Mouse (Mus musculus) gastrocnemius, postnatal 14 days (tissue): ENCODE measurements around the gene Mrps35. TPM values are rescaled to one million over a fixed set of nuclear protein-coding genes. Genes with fewer than 3 reads are reported as not detected.

Experiments
- DNase-seq: peaks from one replicate; pipeline ENCODE4 v3.0.0; 2021; ENCODE audit warnings: mixed read lengths
- intact Hi-C: fragments of 180-260 bp; cut with DNase I; formaldehyde crosslinking; loops from one replicate; pipeline ENCODE4 v1.15.1; 2025; ENCODE audit warnings: low total_unique reads
- total RNA-seq, 2 experiments: library from RNA; stranded (reverse); gene quantifications; 2 replicates each; pipeline ENCODE4 v1.2.3; 2021

Gene Mrps35
- total RNA-seq, 2 experiments from 2014 or later, result 50.4 to 56.3 TPM

GRCm38 (mm10) chr6:147076878-147077277, 34.3 kb downstream of the Mrps35 start:
- no peak for DNase-seq

DNA sequence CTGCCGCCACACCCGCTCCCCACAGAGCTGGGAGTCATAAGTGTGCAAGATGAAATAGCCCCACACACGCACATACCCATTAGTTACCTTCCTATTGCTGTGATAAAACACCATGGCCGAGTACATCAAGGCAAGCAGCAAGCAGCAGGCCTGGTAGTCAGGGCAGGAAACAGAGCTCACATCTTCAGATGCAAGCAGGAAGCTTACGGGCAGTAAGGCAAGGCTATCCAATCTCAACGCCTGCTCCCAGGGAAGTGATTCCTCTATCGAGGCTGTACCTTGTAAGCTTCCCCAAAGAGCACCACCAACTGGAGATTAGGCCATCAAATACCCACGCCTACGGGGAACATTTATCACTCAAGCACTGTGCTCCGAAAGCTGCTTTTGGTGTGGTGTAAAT, 37.4 kb downstream of the Mrps35 start:
- intact Hi-C loops, result no loop called here
- DNase-seq, result no peak

More at GRCm38 (mm10) chr6:147076878-147077277, 34.3 kb downstream of the Mrps35 start:
- intact Hi-C loops, result no loop called here

GRCm38 (mm10) chr6:147085398-147086040, 43.0 kb downstream of the Mrps35 start:
- intact Hi-C loops, result no loop called here
- no peak for DNase-seq

- peak; percentile 34 for DNase-seq
- intact Hi-C loops, result no loop called here
Measured at GRCm38 (mm10) chr6:147086594-147087225, 44.1 kb downstream of the Mrps35 start, which contains the start of gene Mansc4. Mansc4 (minus strand) TSS chr6:147087032.

GRCm38 (mm10) chr6:147087736-147088135, 45.2 kb downstream of the Mrps35 start:
- DNase-seq, result no peak

GRCm38 (mm10) chr6:147088517-147088916, 46.0 kb downstream of the Mrps35 start:
- DNase-seq, result no peak

More at GRCm38 (mm10) chr6:147087736-147088135, 45.2 kb downstream of the Mrps35 start:
- intact Hi-C loops, result no loop called here

DNA sequence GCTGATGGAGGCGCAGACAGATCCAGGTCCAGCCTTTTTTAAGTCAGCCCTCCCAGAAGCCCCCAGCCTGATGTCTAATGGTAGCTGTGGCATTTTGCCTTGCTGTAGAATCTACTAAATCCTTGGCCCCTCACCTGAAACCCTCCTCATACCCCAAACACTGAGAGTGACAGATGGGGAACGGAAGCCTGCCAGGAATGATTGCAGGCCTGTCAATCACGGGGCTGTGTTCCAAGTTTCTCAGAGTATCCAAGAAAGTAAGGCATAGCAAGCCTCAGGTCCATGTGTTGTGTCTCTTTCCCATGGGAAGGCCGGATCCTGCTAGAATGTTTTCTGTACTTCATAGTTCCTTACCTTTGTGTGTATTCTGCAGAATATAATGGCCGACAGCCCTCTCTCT, 47.6 kb downstream of the Mrps35 start:
- intact Hi-C loops, result no loop called here

More at GRCm38 (mm10) chr6:147088517-147088916, 46.0 kb downstream of the Mrps35 start:
- intact Hi-C loops, result no loop called here

GRCm38 (mm10) chr6:147091136-147092120, 48.9 kb downstream of the Mrps35 start, which contains the start of gene Klhl42:
Klhl42 (plus strand) TSS chr6:147091379.
- peak; percentile 78 for DNase-seq
- intact Hi-C loops, result no loop called here

More for the DNA sequence above, 47.6 kb downstream of the Mrps35 start:
- no peak for DNase-seq

DNA sequence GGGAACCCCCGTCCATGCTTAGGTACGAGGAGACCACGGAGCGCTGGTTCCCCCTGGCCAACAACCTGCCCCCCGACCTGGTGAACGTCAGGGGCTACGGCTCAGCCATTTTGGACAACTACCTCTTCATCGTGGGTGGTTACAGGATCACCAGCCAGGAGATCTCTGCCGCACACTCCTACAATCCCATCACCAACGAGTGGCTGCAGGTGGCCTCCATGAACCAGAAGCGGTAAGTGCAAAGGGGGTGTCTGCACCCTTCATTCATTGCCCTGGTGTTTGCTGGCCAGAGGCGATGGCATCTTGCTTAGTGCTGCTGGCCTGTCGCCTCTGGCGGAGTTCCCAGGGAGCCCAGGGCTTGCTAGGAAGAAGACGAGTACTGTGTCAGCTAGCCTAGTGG, 49.6 kb downstream of the Mrps35 start:
- peak; percentile 72 for DNase-seq
- intact Hi-C loops, result no loop called here

DNA sequence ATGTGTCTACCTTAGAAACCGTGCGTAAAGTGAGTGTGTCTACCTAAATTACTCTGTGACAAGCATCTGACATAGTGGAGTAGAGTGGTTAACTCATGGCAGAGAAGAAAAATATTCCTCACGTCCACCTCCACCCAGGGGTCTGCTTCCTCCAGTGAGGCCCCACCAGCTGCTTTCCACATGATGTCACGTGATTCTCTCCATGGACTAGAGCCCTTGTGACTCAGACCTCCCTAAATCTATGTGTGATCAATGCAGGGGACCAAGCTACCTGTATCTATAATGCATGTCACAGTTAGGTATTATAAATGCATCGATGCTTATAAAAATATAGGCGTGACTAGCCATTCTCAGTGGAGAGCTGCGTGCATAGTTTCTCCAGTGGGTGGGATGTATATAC, 52.2 kb downstream of the Mrps35 start:
- DNase-seq, result no peak
- intact Hi-C loops, result no loop called here

DNA sequence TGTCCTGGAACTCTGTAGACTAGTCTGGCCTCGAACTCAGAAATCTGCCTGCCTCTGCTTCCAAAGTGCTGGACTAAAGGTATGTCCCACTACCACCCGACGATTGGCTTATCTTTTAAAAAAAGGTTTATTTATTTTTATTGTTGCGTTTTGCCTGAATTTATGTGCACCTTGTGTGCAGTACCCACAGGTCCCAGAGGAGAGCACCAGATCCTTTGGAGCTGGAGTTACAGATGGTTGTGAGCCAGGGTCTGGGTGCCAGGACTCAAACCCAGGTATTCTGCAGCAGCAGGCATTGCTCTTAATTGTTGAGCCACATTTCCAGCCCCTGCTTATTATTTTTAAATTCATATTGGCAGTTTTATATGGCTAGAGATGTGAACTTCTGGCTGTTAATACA, 53.5 kb downstream of the Mrps35 start:
- DNase-seq, result no peak
- intact Hi-C loops, result no loop called here

GRCm38 (mm10) chr6:147096934-147097333, 54.4 kb downstream of the Mrps35 start:
- intact Hi-C loops, result no loop called here

GRCm38 (mm10) chr6:147097346-147097929, 54.9 kb downstream of the Mrps35 start:
- no peak for DNase-seq
- intact Hi-C loops, result no loop called here

More at GRCm38 (mm10) chr6:147096934-147097333, 54.4 kb downstream of the Mrps35 start:
- DNase-seq, result no peak

DNA sequence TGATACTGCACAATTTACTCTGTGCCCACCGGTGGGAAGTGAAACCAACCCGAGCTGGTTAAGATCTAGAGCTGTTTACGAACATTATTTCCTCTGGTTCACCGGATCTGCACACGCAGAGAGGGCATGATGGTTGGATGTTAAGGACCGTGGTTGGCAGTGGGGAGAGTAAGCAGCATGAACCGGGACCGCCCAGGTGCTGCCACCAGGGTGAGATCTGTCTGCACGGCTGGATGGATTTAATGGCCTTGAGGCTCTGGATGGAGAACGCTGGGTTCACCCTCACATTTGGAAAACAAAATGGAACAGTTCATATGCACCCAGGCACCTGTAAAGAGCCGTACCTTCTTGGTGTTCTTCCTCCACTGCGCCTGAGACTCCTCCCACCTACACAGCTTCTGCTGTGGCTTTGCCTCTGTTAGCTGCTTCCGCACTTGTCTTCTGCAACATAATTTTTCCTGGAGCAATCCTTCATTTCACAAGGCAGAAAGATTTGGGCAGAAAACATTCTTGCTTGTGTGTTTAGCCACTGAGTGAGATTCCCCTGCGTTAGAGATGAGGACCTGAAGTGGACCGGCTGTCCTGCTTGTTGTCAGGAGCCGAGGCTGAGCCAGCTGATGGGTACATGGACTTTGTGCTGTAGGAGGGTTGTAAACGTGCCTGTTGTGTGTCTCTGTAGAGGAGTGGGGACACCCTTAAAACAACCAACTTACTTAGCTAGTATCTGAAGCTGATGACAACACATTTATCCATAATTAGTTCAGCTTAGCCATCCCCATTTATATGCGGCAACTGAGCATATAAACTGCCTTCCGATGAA, 57.1 kb downstream of the Mrps35 start:
- DNase-seq, result no peak
- intact Hi-C loops, result loop anchor here (10.0 kb wide), 1 partner anchor 85 kb away; no protein-coding TSS in a partner anchor

- DNase-seq, result no peak
- intact Hi-C loops, result loop anchor here (10.0 kb wide), 1 partner anchor 87 kb away; no protein-coding TSS in a partner anchor
Measured at GRCm38 (mm10) chr6:147102293-147102692, 59.7 kb downstream of the Mrps35 start.

- DNase-seq, result no peak
- intact Hi-C loops, result loop anchor here (10.0 kb wide), 1 partner anchor 91 kb away; no protein-coding TSS in a partner anchor
Measured at GRCm38 (mm10) chr6:147105529-147105928, 63.0 kb downstream of the Mrps35 start.

- no peak for DNase-seq
- intact Hi-C loops, result loop anchor here (10.0 kb wide), 1 partner anchor 92 kb away; no protein-coding TSS in a partner anchor
Measured at GRCm38 (mm10) chr6:147106716-147107115, 64.2 kb downstream of the Mrps35 start.

DNA sequence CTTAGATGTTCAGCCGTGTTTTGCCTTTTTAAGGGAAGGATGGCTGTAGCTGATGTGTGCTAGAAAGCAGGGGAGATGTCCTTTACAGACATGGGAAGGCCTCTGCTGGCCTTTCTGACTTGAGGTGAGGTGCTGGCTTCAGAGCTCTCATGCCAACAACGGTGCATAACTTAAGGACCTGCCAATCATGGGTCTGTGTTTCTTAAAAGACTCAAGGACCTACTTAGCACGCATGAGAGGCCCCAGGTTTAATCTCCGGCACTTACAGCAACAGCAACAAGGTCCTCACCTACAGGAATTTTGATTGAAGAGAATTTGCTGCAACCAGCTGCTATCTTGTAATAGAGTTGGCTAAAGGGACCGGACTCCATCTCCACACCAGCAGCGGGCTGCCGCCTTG, 66.7 kb downstream of the Mrps35 start:
- intact Hi-C loops, result loop anchor here (10.0 kb wide), 1 partner anchor 94 kb away; no protein-coding TSS in a partner anchor
- DNase-seq, result no peak
